Mouse (Mus musculus) left cerebral cortex, adult 8-10 months (tissue): ENCODE data around the gene Padi6. TPM values are rescaled to one million over a fixed set of nuclear protein-coding genes. Genes with fewer than 3 reads are reported as not detected.

Experiments
- DNase-seq, 2 experiments: peaks; one replicate each; pipeline ENCODE4 v3.0.0; 2022; ENCODE audit warnings: low spot score in 2 of 2
- total RNA-seq, 4 experiments: library from RNA; stranded (reverse); gene quantifications; 2 replicates each; pipeline ENCODE4 v1.2.4; 2022

The Padi6 gene
- total RNA-seq, 4 experiments from 2014 or later = 0.18 to 0.80 (median 0.20) TPM; not detected in 1

DNA sequence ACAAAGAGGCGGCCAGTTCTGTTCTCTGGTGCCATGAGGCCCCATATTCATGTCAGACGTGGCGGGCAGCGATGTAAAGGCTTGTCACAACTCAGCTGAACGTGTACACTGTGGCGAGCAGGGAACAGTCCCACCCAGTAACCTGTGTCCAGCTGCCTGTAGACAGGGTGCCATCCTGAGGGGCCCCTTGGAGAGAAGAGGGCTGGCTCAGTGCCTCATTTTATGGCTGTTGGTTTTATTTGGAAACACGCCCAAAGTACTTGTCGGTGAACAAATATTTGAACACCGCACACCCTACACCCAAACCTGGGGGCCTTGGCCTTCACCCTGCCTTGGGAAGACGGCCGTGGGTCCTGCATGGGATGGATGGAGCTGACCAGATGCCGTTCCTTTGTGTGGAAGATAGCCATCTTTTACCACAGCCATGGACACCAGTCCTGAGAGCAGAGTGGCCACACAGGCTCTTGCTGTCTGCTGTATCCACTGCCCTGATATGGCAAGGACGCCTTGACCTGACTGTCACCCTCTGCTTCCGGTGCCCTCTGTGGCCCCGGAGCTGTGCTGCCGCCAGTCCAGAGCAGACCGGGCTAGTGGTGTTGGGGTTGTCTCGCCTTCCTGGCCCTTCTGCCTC is 34.0 kb downstream of the Padi6 start:
- no peak for DNase-seq

DNA sequence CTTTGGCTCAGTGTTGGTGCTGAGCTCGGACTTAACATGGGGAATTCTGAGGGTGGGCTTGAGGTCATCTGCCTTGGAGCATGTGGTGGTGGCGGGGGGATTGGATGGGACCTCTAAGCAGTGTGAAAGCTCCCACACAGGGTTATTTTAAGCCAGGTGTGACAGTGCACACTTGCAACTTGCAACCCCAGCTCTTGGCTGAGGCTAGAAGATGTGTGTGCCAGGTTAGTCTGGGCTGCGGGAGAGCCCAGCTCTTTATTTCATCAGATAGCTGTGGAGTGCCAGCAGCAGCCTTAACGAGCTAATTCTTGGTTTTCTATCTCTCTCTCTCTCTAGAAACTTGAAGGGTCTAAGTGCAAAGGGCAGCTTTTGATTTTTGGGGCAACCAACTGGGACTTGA is 34.8 kb downstream of the Padi6 start:
- DNase-seq = no peak

DNA sequence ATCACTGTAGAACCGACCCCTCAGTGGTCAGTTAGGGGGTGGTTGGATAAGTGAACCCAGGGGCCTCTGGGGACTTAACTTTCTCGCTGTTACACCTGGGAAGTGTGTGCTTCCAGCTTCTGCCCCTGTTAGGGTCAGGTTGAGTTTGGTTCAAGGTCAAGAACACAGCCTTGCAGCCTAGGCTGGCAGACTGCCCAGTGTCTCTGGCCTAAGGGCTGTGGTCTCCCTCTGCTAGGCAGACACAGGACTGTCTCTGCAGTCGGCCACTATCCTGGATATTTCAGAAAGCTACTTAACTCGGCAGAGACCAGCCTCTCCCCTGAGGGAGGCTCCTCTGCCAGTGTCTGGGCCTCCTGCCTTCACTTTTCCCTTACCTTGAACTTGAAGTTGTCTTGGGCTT is 38.3 kb downstream of the Padi6 start:
- no peak for DNase-seq

DNA sequence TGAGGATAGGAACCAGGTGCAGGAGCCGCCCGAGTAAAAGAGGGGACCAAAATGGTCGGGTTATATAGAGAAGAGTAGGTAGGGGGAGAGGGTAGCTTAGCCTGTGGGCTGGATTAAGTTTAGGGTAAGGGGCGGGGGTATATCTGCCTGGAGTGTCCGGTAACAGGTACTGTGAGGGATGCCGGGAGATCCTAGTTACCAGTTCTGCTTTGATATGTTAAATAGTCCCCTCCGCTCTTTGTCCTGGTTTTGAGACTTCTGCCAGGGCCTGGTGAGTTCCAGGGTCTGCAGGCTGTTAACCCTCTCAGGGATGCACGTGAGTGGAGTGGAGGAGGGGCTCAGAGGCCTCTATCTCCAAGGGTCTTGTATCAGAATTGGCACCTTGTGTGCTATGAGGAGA is 38.8 kb downstream of the Padi6 start:
- no peak for DNase-seq

- DNase-seq = peak in 1 of 2 experiments; percentile 62
These were observed 39.7 kb downstream of the Padi6 start for GRCm38 (mm10) chr4:140702611-140703327.

DNA sequence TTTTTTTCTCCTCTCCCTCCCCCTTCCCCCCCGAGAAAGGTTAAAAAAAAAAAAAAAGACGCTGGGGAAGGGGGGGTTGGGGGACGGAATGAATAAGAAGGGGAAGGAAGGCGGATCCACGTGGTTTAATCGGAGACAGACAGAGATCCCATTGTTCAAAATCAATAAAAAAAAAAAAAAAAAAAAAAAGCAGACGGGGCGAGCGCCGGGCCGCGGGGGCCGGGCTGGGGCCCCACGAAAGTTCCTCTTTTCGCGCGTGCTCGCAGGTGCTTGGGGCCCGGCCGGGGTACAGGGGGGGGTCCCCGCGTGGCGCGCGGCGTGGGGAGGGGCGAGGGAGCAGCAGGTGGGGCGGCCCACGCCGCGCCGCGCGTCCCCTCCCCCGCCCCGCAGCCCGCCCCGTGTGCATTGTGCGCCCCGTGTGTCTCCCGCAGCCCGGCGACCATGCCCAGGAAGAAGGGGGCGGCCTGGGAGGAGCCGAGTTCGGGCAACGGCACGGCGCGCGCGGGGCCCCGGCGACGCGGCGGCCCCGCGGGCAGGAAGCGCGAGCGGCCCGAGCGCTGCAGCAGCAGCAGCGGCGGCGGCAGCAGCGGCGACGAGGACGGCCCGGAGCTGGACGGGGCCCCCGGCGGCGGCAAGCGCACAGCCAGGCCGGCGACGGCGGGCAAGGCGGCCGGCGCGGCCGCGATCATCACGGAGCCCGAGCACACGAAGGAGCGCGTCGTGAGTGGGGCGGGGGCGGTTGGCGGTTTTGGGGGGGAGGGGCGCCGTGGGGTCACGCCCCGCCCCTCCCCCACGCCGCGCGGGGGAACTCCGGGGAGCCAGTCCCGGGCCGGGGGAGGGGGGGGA is 40.5 kb downstream of the Padi6 start:
- no peak for DNase-seq

DNA sequence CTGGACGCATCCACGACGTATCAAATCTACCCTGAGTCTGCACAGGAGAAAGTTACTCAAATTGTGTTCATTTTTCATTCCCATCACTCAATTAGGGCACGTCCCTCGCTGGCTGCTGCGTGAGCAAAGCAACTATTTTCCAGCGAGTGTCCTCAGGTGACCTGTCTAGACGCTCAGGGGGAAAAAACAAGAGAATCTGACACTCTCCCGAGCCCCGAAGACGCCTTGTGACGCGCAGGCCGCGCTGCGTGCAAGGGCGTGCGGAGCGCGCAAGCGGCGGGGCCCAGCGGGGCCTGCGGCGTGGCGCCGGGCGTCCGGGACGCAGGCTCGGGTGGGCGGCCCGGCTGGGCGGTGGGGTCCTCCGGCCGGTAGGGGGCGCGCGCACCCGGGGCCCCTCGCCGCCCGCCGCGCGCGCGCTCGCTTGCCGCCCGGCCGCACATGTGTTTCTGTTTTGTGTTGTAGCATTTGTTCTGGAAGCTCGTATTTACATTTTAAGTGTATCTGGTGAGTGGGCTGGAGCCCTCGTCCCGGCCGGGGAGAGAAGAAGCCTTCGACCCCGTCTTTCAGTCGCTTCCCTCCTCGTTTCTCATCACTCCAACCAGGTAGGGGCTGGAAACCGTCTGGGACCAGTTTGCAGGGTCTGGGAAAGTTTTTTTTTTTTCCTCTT is 41.3 kb downstream of the Padi6 start:
- peak; percentile 61 to 76 for DNase-seq

DNA sequence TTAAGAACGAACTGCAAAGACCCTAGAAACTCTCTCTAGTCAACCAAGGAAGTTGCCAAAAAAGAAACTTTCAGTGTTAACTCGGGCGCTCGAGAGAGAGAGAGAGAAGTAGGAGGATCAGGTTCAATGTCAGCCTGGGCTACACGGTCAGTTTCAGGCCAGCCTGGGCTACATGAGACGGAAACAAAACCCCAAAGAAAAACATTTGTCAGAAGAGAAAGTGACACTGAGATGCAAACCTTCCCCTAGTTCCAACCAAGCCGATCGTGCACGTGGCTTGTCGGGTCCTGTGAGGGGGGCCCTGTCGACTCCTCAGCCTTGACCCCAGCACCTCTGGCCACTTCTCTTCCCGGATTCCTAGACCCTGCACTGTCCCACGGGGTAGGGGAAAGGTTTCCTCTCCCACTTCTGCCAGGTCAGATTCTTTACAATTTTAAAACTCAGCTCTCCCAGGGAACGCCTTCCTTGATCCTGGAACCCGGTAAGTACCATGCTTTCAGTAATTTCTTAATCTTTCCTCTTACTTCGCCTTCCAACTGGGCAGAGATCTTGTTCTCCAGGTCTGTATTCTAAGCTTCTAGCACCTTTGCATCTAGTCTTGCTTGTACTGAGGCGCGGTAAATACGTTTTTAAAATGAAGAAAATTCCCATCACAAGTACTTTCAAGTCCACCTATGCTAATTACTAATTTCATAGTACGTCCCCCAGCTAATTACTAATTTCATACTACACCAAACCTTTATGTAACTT is 42.0 kb downstream of the Padi6 start, which contains the start of gene Rcc2:
Gene Rcc2 (plus strand): TSS at position 273 of the 750 bp plus-strand sequence.
- no peak for DNase-seq

GRCm38 (mm10) chr4:140699441-140700127 is 42.9 kb downstream of the Padi6 start:
- peak in 1 of 2 experiments; percentile 62 for DNase-seq

DNA sequence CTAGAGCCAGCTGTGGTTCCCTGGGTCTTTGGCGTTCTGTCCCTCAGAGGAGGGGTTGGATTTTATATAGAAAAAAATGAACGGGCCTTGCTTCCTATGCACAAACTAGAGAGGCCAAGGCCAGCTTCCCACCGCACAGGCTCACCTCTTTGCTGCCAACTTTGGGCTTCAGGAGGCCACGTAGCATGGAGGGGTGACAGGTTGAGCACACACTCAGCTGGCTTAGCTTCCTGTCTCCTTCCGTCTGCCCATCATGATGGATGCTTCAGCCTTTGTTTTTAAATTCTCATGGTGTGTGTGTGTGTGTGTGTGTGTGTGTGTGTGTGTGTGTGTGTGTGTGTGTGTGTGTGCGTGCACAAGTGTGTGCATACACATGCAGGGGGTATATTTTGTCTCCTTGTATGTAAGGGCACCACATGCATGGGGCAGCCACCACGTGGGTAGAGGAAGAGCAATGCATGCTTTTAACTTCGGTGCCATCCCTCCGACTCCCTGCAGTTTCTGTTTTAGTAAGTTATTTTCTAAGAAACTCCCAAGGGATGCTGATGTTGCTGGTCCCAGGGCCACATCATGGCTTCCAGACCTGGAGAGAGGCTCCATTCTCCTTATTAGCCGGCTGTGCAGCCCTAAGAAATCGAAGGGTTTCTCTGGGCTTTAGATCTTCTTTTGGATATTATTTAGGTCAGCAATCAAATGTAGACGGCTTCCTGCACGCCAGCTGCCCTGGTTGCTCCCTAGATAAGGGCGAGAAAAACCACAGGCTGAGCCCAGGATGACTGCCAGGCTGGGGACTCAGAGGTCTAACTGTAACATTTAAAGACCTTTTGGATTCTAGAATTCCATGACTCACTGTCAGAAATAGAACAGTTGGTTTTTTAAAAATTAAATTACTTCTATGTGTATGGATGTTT is 46.5 kb downstream of the Padi6 start:
- no peak for DNase-seq

DNA sequence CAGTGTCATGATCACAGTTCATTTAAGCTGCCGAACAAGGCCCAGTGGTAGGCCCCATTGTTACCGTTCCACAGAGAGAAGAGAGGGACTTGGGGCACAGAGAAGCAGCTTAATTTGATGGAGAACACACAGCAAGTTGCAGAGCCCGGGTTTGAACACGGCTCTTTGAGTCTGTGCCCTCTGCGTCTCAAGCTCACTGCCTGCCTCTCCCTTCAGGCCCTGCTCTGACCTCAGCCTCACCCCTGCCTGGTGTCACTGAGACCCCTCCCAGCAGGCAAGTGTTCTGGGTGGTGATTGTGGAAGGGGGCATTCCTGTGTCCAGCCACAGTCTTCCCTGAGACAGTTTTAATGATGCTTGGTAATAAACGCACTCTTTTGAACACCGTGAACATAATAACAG is 47.3 kb downstream of the Padi6 start:
- no peak for DNase-seq

DNA sequence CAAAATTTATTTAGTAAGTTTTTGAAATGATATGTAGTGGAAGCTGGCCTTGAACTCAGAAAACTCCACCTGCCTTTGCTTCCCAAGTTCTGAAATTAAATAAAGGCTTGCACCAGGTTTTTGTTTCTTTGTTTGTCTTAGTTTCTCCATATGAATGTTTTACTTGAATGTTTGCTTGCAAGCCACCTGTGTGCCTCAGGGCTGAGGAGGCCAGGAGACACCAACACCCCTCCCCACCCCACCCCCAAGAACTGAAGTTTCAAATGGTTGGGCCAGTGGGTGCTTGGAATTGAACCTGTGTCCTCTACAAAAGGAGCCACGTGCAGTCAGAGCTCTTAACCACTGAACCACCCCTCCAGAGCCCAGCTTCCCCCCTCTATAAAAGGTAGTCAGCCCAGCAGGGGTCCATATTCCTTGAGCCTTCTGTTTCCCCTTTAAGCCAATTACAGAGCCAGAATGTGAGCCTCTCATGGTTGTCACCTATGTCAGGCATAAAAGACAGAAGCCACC is 47.8 kb downstream of the Padi6 start:
- DNase-seq = no peak

DNA sequence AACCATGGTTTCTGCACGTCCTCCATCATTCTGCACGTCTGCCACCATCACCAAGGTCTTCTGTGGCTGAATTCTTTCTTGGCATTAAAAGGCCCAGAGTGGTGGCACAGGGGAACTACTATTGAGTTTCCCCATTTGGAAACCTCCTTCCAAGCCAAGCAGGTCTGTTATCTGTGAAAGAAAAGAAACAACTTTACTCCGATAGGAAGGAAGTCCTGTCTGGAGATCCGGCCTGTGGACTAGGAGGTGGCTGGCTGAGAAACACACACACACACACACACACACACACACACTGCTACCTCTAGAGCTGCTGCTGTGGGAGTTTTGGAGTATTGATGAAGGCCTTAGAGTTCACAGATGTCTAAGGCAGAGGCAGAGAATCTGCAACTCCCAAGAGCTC is 48.9 kb downstream of the Padi6 start:
- no peak for DNase-seq

GRCm38 (mm10) chr4:140691481-140691880 is 51.0 kb downstream of the Padi6 start:
- no peak for DNase-seq

- DNase-seq = no peak
These were observed 52.4 kb downstream of the Padi6 start for GRCm38 (mm10) chr4:140689873-140690655.

DNA sequence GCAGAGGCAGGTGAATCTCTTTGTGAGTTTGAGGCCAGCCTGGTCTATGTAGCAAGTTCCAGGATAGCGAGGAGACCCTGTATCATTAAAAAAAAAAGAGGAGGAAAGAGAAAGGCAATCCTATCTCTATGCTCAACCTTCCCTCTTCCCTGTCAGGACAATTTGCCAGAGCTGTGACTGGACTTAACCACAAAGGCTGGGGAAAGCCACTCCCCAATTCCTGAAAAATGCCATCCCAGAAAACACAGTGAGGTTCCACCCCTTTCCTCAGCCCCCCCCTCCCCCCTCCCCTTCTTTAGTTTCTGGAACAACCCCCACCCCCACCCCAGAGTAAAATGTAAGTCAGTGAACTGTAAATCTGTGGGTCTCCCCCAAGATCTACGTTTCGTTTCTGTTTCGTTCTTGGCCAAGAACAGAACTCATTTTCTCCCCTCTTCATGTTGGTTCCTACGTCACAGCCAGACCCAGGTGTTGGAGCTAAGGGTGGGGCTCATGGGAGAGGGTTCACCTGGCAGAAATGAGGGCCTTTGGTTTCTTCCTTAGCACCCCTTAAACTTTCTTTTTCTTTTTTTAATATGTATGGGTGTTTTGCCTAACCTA is 53.5 kb downstream of the Padi6 start:
- no peak for DNase-seq

- no peak for DNase-seq
These were observed 54.2 kb downstream of the Padi6 start for GRCm38 (mm10) chr4:140688044-140688825.
